Mouse (Mus musculus) midbrain, postnatal 0 days (tissue): ENCODE data around the gene Sectm1a. TPM values are rescaled to one million over a fixed set of nuclear protein-coding genes. Genes with fewer than 3 reads are reported as not detected.

Experiments
- ATAC-seq: fragments of 200-750 bp; cut with Nextera tagmentation; 2 replicates; pipeline ENCODE4 v1.8.0; 2017; ENCODE audit warnings: moderate number of reproducible peaks, mild to moderate bottlenecking, moderate TSS enrichment, moderate library complexity; ENCODE audit not compliant: low FRiP score
- DNase-seq: peaks from one replicate; pipeline ENCODE4 v3.0.0-alpha.2; 2015; ENCODE audit warnings: low spot score
- H3K27ac ChIP-seq: fragments of 300-500 bp; sonication (generic); 2 replicates; pipeline ENCODE4 v1.5.1; 2014; ENCODE audit warnings: low read depth, mild to moderate bottlenecking, low read length, mixed read lengths
- H3K27me3 ChIP-seq: fragments of 300-500 bp; sonication (generic); 2 replicates; pipeline ENCODE4 v1.6.1; 2014; ENCODE audit warnings: low read length, control low read depth, mixed read lengths; ENCODE audit not compliant: insufficient read depth
- H3K36me3 ChIP-seq: fragments of 300-500 bp; sonication (generic); 2 replicates; pipeline ENCODE4 v1.6.1; 2014; ENCODE audit warnings: low read length, control low read depth, mixed read lengths; ENCODE audit not compliant: insufficient read depth
- H3K4me1 ChIP-seq: fragments of 300-500 bp; sonication (generic); 2 replicates; pipeline ENCODE4 v1.6.1; 2014; ENCODE audit warnings: mild to moderate bottlenecking, control low read depth, antibody characterized with exemption, low read length, mixed read lengths; ENCODE audit not compliant: insufficient read depth
- H3K4me2 ChIP-seq: fragments of 300-500 bp; sonication (generic); 2 replicates; pipeline ENCODE4 v1.6.1; 2014; ENCODE audit warnings: low read depth, mild to moderate bottlenecking, low read length, mixed read lengths; ENCODE audit not compliant: poor library complexity, severe bottlenecking
- H3K4me3 ChIP-seq: fragments of 300-500 bp; sonication (generic); 2 replicates; pipeline ENCODE4 v1.5.1; 2014; ENCODE audit warnings: low read depth, mild to moderate bottlenecking, low read length, moderate library complexity
- H3K9ac ChIP-seq: fragments of 300-500 bp; sonication (generic); replicated peaks from 2 replicates; pipeline ENCODE4 v1.6.1; 2014; ENCODE audit warnings: mild to moderate bottlenecking, low read length, moderate library complexity, mixed read lengths; ENCODE audit not compliant: poor library complexity, severe bottlenecking
- H3K9me3 ChIP-seq: fragments of 300-500 bp; sonication (generic); 2 replicates; pipeline ENCODE4 v1.6.1; 2016; ENCODE audit warnings: low read length, control low read depth
- CTCF ChIP-seq: IDR thresholded peaks from 2 replicates; pipeline ENCODE4 v1.5.1; 2016; ENCODE audit warnings: antibody characterized with exemption, mild to moderate bottlenecking
- WGBS: fragments of 180-500 bp; shearing (Covaris S2); extraction: QIAGEN DNeasy Blood & Tissue Kit; methylation state at CpG from one replicate; pipeline ENCODE4 v1.1.7; 2014; 5-methylcytosine and 5-hydroxymethylcytosine counted together
- polyA plus RNA-seq: library from polyadenylated mRNA; unstranded; fragments of >200 nt; fragmentation: Nextera tagmentation; extraction: Ambion mirVana; gene quantifications from 2 replicates; pipeline ENCODE4 v1.2.1, GENCODE M21; 2015
- total RNA-seq: library from RNA; depleted of rRNA; stranded (reverse); fragments of >200 nt; gene quantifications from 2 replicates; pipeline ENCODE4 v1.2.3, GENCODE M21; 2014; rRNA removed

The Sectm1a gene
- not detected in 2 replicates for total RNA-seq
- polyA plus RNA-seq, result not detected in 2 replicates

DNA sequence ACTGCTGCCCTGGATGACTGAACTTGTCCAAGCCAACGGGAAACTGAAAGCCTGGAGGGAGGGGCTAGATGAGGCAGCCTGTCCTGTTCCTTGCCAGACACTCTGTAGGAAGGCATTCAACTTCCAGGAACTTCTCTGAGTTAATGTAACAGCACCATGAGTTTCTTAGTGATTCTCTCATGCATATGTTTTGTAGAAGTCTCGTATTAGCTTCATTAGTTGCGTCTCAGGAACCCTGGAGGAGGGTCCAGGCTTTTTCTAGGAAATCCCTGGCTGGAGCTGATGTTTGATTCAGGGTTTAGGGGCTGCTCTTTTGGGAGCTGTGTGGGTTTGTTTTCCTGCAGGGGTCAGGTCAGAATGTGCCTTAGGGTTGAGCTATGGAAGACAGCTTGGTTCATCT lies at the start of gene Sectm1a:
TSS of gene Sectm1a (minus strand) at position 101 of the 400 bp plus-strand sequence.
- Histone ChIP-seq H3K4me3 (no peak within 1 kb of the TSS), H3K27me3 (no peaks in the 10 kb centered on the region), H3K36me3 (no peaks in the 10 kb centered on the region), H3K9ac (no peak within 1 kb of the TSS), H3K27ac (no peak within 1 kb of the TSS), H3K9me3 (no peaks in the 10 kb centered on the region), H3K4me1 (no peaks in the 10 kb centered on the region), H3K4me2 (no peak within 1 kb of the TSS)
- TF ChIP-seq CTCF, result no peak
- no peak for DNase-seq
- no peak for ATAC-seq
- 73% methylated on average over 3 of the region's 3 CpGs for WGBS

DNA sequence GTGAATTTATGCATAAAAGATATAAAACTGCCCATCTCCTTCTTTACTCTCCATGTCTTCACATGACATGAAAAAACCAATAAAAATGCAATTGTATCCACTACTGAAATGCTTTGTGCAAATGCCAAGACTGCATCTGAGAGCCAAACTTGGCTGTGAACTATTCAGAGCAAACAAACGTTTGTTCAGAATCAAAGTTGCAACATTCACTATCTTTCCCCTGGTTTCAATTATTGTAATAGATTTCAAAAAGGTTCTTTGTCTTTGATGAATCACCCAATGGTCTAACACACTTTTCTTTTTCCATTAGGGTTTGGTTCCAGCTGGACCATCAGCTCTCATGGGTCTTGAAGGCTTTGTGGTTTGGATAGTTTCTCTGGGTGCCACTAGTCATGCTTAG lies 48.6 kb upstream of the Sectm1a start:
- Histone ChIP-seq H3K27ac (no peak overlapping the region), H3K4me1 (no peaks in the 10 kb centered on the region), H3K4me3 (no peak overlapping the region), H3K27me3 (no peaks in the 10 kb centered on the region), H3K9ac (no peak overlapping the region), H3K9me3 (no peaks in the 10 kb centered on the region), H3K4me2 (no peak overlapping the region), H3K36me3 (no peaks in the 10 kb centered on the region)
- DNase-seq, result no peak
- WGBS, result 68% methylated on average over 1 of the region's 1 CpGs
- no peak for TF ChIP-seq CTCF
- ATAC-seq, result no peak

DNA sequence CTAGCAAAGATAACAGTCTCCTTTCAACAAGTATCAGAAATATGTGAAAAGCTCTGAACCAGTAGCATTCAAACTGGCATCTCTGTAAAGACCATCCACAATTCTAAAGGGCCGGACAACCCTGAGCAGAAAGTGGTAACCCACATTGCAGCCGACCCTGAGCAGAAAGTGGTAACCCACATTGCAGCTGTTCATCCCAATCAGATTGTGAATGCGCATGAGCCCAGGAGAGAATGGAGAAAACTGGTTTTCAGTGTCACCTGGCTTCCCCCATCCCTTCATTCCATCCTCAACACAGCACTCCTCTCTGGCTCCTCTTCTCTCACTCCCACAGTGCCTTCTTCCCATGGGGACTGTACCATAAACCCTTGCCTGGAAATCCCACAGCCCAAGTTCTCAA lies 46.4 kb upstream of the Sectm1a start:
- Histone ChIP-seq H3K27ac (no peak overlapping the region), H3K4me2 (no peak overlapping the region), H3K9ac (no peak overlapping the region), H3K36me3 (no peaks in the 10 kb centered on the region), H3K4me3 (no peak overlapping the region), H3K4me1 (no peaks in the 10 kb centered on the region), H3K27me3 (no peaks in the 10 kb centered on the region), H3K9me3 (no peaks in the 10 kb centered on the region)
- WGBS, result 84% methylated on average over 3 of the region's 3 CpGs
- no peak for ATAC-seq
- DNase-seq, result no peak
- TF ChIP-seq CTCF, result no peak

DNA sequence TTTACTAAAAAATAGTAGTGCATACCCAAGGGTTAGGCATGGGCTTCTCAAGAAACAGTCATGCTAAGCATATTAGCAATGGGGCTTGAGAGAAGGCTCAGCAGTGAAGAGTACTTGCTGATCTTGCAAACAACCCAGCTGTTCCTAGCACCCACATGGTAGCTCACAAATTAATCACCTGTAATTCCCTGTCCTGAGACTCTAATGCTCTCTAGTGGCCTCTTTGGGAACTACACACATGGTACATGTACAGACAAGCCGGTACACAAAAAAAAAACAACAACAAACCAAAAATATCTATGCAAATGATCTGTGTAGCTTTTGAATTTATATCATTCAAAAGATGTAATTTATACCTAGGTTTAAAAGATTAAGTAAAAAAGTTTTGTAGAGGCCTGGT lies 45.4 kb upstream of the Sectm1a start:
- WGBS, result 83% methylated on average over 1 of the region's 1 CpGs
- H3K4me1 ChIP-seq, result no peaks in the 10 kb centered on the region
- ATAC-seq (no peak), DNase-seq (no peak)
- no peak overlapping the region for H3K27ac ChIP-seq
- no peak overlapping the region for H3K4me2 ChIP-seq
- no peak overlapping the region for H3K9ac ChIP-seq
- no peaks in the 10 kb centered on the region for H3K9me3 ChIP-seq
- no peak overlapping the region for H3K4me3 ChIP-seq
- TF ChIP-seq CTCF, result peak; percentile 33; the same call in 1 of the 2 replicates
- H3K36me3 ChIP-seq, result no peaks in the 10 kb centered on the region
- H3K27me3 ChIP-seq, result no peaks in the 10 kb centered on the region

DNA sequence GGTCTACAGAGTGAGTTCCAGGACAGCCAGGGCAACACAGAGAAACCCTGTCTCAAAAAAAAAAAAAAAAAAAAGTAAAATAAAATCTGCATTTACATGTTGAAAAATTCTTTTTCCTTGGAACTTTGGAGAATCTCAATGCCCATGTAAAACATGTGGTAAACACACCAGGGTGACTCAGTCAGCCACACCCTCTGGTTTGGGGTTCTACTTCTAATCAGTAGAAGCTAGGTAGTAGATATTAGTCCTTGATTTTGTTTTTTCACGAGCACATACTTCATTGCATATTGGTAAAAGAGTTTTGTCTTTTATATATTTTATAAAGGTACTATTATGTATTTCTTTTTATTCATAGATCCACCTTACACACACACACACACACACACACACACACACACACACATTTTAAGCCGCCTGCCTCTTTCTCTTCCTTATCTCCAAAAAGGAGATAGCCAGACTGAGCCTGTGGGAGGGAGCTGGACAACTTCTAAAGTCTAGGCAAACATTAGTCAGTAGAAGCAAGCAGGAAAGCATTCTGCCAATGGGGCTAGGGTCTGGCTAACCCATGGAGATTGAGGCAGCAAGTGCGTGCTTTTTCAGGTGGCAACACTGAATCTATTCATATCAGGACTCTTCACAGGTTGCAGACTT lies 44.6 kb upstream of the Sectm1a start:
- Histone ChIP-seq H3K27ac (no peak overlapping the region), H3K27me3 (no peaks in the 10 kb centered on the region), H3K4me1 (no peaks in the 10 kb centered on the region), H3K4me3 (no peak overlapping the region), H3K9ac (no peak overlapping the region), H3K9me3 (no peaks in the 10 kb centered on the region), H3K36me3 (no peaks in the 10 kb centered on the region), H3K4me2 (no peak overlapping the region)
- no peak for ATAC-seq
- no peak for DNase-seq
- TF ChIP-seq CTCF, result no peak
- 92% methylated on average over 3 of the region's 3 CpGs for WGBS

DNA sequence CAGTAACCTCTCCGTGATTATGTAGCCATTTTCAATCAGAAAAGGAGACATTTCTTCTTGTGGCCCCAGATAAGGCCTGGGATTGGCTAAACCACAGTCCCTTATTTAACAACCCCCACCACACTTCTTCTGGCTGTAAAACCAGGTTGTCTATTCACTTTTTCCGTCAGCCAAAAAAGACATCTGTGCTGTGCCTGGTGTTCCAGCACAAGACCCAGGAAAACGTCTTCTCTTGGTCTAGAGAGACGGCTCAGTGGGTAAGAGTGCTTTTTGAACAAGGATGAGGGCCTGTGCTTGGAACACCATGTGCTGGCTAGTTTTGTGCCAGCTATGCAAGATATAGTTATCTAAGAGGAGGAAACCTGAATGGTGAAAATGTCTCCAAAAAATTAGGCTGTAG lies 42.4 kb upstream of the Sectm1a start:
- no peak overlapping the region for H3K27ac ChIP-seq
- 94% methylated on average over 4 of the region's 4 CpGs for WGBS
- H3K9ac ChIP-seq, result no peak overlapping the region
- H3K4me2 ChIP-seq, result no peak overlapping the region
- no peaks in the 10 kb centered on the region for H3K27me3 ChIP-seq
- DNase-seq (no peak), ATAC-seq (no peak)
- H3K9me3 ChIP-seq, result no peaks in the 10 kb centered on the region
- no peaks in the 10 kb centered on the region for H3K4me1 ChIP-seq
- TF ChIP-seq CTCF, result no peak
- H3K4me3 ChIP-seq, result no peak overlapping the region
- H3K36me3 ChIP-seq, result no peaks in the 10 kb centered on the region
